Mouse (Mus musculus) olfactory bulb, adult 2 months (tissue): Measurements from ENCODE around the gene Apba1. TPM values are rescaled to one million over a fixed set of nuclear protein-coding genes. Genes with fewer than 3 reads are reported as not detected.

Source experiments
- H3K27ac ChIP-seq: fragments of 200-500 bp; 2 replicates; pipeline ENCODE4 v1.5.1; 2012; ENCODE audit warnings: low read depth, low read length; ENCODE audit not compliant: insufficient read depth
- H3K4me1 ChIP-seq: fragments of 200-500 bp; 2 replicates; pipeline ENCODE4 v1.6.1; 2012; ENCODE audit warnings: low read length; ENCODE audit not compliant: control insufficient read depth, insufficient read depth
- H3K4me3 ChIP-seq: fragments of 200-500 bp; 2 replicates; pipeline ENCODE4 v1.5.1; 2012; ENCODE audit warnings: mild to moderate bottlenecking, low read depth, low read length, moderate library complexity; ENCODE audit not compliant: insufficient read depth
- CTCF ChIP-seq: fragments of 200-500 bp; IDR thresholded peaks from 2 replicates; pipeline ENCODE4 v1.5.1; 2012; ENCODE audit warnings: low read depth, mild to moderate bottlenecking, low read length, moderate library complexity; ENCODE audit not compliant: insufficient read depth
- POLR2A ChIP-seq: fragments of 200-500 bp; IDR thresholded peaks from 2 replicates; pipeline ENCODE4 v1.6.1; 2012; ENCODE audit warnings: mild to moderate bottlenecking, low read depth, low read length, moderate library complexity; ENCODE audit not compliant: insufficient read depth
- WGBS: fragments of 180-500 bp; shearing (Covaris S2); methylation state at CpG from one replicate; pipeline ENCODE4 v1.1.7; 2018; 5-methylcytosine and 5-hydroxymethylcytosine counted together
- polyA plus RNA-seq: library from polyadenylated mRNA; stranded (reverse); fragments of >200 nt; gene quantifications from 2 replicates; pipeline ENCODE4 v1.2.4, GENCODE M21; 2012; ENCODE audit warnings: low replicate concordance; ENCODE audit not compliant: missing spikeins, insufficient read depth, insufficient read length

The Apba1 gene
- polyA plus RNA-seq, 1 experiment, result 45.8 TPM

- Histone ChIP-seq H3K4me1 (peaks cover 3% of the 10 kb centered on the region; the same call in 1 of the 2 replicates), H3K4me3 (no peak overlapping the region), H3K27ac (no peak overlapping the region)
- WGBS, result 83% methylated on average over 5 of the region's 5 CpGs
- TF ChIP-seq POLR2A, result no peak
- no peak for TF ChIP-seq CTCF
These were observed 117.1 kb downstream of the Apba1 start for GRCm38 (mm10) chr19:23875819-23876218.

- Histone ChIP-seq H3K4me1 (peaks cover 3% of the 10 kb centered on the region; the same call in 1 of the 2 replicates), H3K27ac (no peak overlapping the region), H3K4me3 (no peak overlapping the region)
- 18% methylated on average over 7 of the region's 7 CpGs for WGBS
- TF ChIP-seq CTCF, result no peak
- no peak for TF ChIP-seq POLR2A
These were observed 121.2 kb downstream of the Apba1 start for GRCm38 (mm10) chr19:23879862-23880261.

- WGBS, result 92% methylated on average over 5 of the region's 5 CpGs
- no peak overlapping the region for H3K4me3 ChIP-seq
- TF ChIP-seq POLR2A (no peak), CTCF (no peak)
- no peak overlapping the region for H3K27ac ChIP-seq
- no peaks in the 10 kb centered on the region for H3K4me1 ChIP-seq
These were observed 127.5 kb downstream of the Apba1 start for GRCm38 (mm10) chr19:23886169-23886568.

- WGBS, result 92% methylated on average over 6 of the region's 6 CpGs
- Histone ChIP-seq H3K27ac (no peak overlapping the region), H3K4me1 (peaks cover 9% of the 10 kb centered on the region; the same call in 1 of the 2 replicates), H3K4me3 (no peak overlapping the region)
- TF ChIP-seq CTCF (no peak), POLR2A (no peak)
These were observed 132.7 kb downstream of the Apba1 start for GRCm38 (mm10) chr19:23891421-23891820.

- WGBS, result 26% methylated on average over 37 of the region's 37 CpGs
- Histone ChIP-seq H3K27ac (no peak overlapping the region), H3K4me3 (peak overlapping the region; percentile 38), H3K4me1 (peaks cover 13% of the 10 kb centered on the region)
- no peak for TF ChIP-seq POLR2A
- no peak for TF ChIP-seq CTCF
These were observed 133.9 kb downstream of the Apba1 start for GRCm38 (mm10) chr19:23892633-23893032.

GRCm38 (mm10) chr19:23893093-23893889 lies 134.6 kb downstream of the Apba1 start:
- H3K4me3 ChIP-seq, result peak overlapping the region; percentile 38
- WGBS, result 37% methylated on average over 110 of the region's 110 CpGs
- H3K27ac ChIP-seq, result no peak overlapping the region
- TF ChIP-seq POLR2A (no peak), CTCF (no peak)
- peaks cover 13% of the 10 kb centered on the region for H3K4me1 ChIP-seq

GRCm38 (mm10) chr19:23893946-23894345 lies 135.3 kb downstream of the Apba1 start:
- WGBS, result 82% methylated on average over 9 of the region's 9 CpGs
- H3K27ac ChIP-seq, result no peak overlapping the region

GRCm38 (mm10) chr19:23894822-23895221 lies 136.1 kb downstream of the Apba1 start:
- Histone ChIP-seq H3K27ac (no peak overlapping the region), H3K4me3 (no peak overlapping the region), H3K4me1 (peaks cover 18% of the 10 kb centered on the region)
- 92% methylated on average over 3 of the region's 3 CpGs for WGBS
- no peak for TF ChIP-seq CTCF
- TF ChIP-seq POLR2A, result no peak

More at GRCm38 (mm10) chr19:23893946-23894345, 135.3 kb downstream of the Apba1 start:
- peaks cover 17% of the 10 kb centered on the region for H3K4me1 ChIP-seq
- TF ChIP-seq POLR2A (no peak), CTCF (no peak)
- H3K4me3 ChIP-seq, result no peak overlapping the region

- no peak overlapping the region for H3K27ac ChIP-seq
- TF ChIP-seq POLR2A (no peak), CTCF (no peak)
- peaks cover 20% of the 10 kb centered on the region for H3K4me1 ChIP-seq
- WGBS, result 53% methylated on average over 8 of the region's 8 CpGs
- H3K4me3 ChIP-seq, result no peak overlapping the region
These were observed 138.2 kb downstream of the Apba1 start for GRCm38 (mm10) chr19:23896915-23897314.
